Mouse (Mus musculus) cerebellum, adult 2 months (tissue): ENCODE measurements around the gene Olfr1178.

Experiments
- CTCF ChIP-seq: fragments of 200-500 bp; IDR thresholded peaks from 2 replicates; pipeline ENCODE4 v1.5.1; 2011; ENCODE audit warnings: low read depth, mild to moderate bottlenecking, control low read depth, low read length, moderate library complexity, borderline replicate concordance; ENCODE audit not compliant: insufficient read depth
- POLR2A ChIP-seq: fragments of 200-500 bp; IDR thresholded peaks from 2 replicates; pipeline ENCODE4 v1.6.1; 2011; ENCODE audit warnings: low read length, control low read depth, borderline replicate concordance; ENCODE audit not compliant: insufficient read depth

DNA sequence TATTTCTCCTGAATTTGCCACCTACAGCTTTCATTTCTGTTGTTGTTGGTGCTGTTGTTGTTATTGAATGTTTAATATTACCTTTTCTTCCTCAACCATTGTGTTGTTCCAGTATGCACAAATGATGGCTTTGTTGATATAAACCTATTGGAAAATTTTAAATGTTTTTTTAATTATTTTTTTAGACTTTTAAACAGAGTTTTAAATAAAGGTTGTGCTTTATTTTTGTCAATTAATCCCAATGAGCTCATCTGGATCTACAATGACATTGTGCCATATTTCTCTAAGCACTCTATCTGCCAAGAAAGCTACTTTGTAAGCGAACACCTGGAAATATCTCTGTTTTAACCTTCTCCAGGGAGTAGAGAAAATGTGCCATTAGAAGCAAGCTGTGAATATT, at the start of gene Olfr1178:
- TF ChIP-seq CTCF (no peak), POLR2A (no peak)
